Mouse (Mus musculus) CD8-positive naive resting alpha-beta T cell, adult 2 months (primary cell): ENCODE data around the gene Cped1.

Experiments
- DNase-seq, 2 experiments: peaks; one replicate each; pipeline ENCODE4 v3.0.0; 2022; ENCODE audit warnings: low read depth in 2 of 2, low spot score in 2 of 2

The Cped1 gene

GRCm38 (mm10) chr6:22000086-22000485 lies 14.4 kb downstream of the Cped1 start:
- DNase-seq, result no peak

GRCm38 (mm10) chr6:22000881-22001280 lies 15.2 kb downstream of the Cped1 start:
- DNase-seq, result no peak

GRCm38 (mm10) chr6:22001284-22001916 lies 15.7 kb downstream of the Cped1 start:
- DNase-seq, result no peak

GRCm38 (mm10) chr6:22002521-22003199 lies 16.9 kb downstream of the Cped1 start:
- no peak for DNase-seq

GRCm38 (mm10) chr6:22003200-22003587 lies 17.5 kb downstream of the Cped1 start:
- no peak for DNase-seq

GRCm38 (mm10) chr6:22003959-22004543 lies 18.3 kb downstream of the Cped1 start:
- no peak for DNase-seq

- no peak for DNase-seq
Observed at GRCm38 (mm10) chr6:22008346-22008745, 22.6 kb downstream of the Cped1 start.

- DNase-seq, result no peak
Observed at GRCm38 (mm10) chr6:22010258-22010657, 24.5 kb downstream of the Cped1 start.

GRCm38 (mm10) chr6:22010761-22011281 lies 25.1 kb downstream of the Cped1 start:
- no peak for DNase-seq

GRCm38 (mm10) chr6:22011546-22011945 lies 25.8 kb downstream of the Cped1 start:
- no peak for DNase-seq

GRCm38 (mm10) chr6:22012099-22012498 lies 26.4 kb downstream of the Cped1 start:
- no peak for DNase-seq

- no peak for DNase-seq
Observed at GRCm38 (mm10) chr6:22012501-22012900, 26.8 kb downstream of the Cped1 start.

- no peak for DNase-seq
Observed at GRCm38 (mm10) chr6:22013394-22013793, 27.7 kb downstream of the Cped1 start.

GRCm38 (mm10) chr6:22014291-22014911 lies 28.7 kb downstream of the Cped1 start:
- DNase-seq, result no peak

- no peak for DNase-seq
Observed at GRCm38 (mm10) chr6:22017631-22018030, 31.9 kb downstream of the Cped1 start.

GRCm38 (mm10) chr6:22018768-22019445 lies 33.2 kb downstream of the Cped1 start:
- no peak for DNase-seq

- DNase-seq, result no peak
Observed at GRCm38 (mm10) chr6:22019637-22020036, 33.9 kb downstream of the Cped1 start.

- no peak for DNase-seq
Observed at GRCm38 (mm10) chr6:22020696-22021095, 35.0 kb downstream of the Cped1 start.

- DNase-seq, result no peak
Observed at GRCm38 (mm10) chr6:22021315-22021714, 35.6 kb downstream of the Cped1 start.

GRCm38 (mm10) chr6:22024168-22024567 lies 38.5 kb downstream of the Cped1 start:
- no peak for DNase-seq
